In the genomic region with DNA sequence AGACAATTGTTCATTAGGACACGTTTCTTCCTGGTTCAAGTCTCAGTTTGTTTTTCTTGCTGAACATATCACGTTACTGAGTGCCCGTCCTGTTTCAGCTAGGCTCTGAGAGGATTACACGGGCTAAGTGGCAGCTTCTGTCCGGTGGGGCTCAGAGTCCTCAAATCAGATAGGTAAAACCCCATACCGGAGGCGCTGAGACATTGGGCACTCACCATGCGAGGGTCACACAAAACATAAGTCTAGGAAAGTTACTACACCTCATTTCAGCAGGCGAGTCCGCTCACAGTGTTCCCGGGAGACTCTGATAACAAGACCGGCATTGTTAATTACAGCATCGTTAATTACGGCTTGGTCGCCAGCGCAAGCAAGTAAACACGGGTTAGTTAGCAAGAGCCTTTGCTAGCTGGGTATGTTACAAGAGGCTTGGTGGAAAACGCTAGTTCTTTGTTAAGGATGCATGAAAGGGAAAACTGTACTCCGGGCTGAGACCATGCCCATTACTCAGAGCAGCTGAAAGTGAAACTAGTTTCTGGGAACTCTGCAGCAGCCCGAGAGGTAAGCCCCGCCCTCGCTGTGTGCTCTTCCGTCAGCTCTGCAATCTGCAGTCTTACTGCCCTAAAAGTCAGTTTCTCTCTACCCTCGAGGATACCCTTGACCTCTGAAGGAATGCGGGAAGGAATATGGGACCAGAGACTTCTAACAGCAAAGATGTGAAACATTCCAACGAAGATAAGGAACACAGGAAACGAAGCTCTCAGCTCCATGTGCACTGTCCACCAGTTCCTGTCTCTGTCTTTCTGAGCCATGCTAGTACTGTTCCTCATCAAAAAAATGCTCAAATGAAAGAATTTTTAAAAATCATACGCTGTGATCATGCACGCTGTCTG, we compare ENCODE assay signal across 8 mouse cellular contexts. TPM values are rescaled to one million over a fixed set of nuclear protein-coding genes. Genes with fewer than 3 reads are reported as not detected.
DNase-seq lines count a peak whose midpoint lies in the region; ATAC-seq lines count a peak whose summit lies in the region.

No protein-coding gene starts in this region.

- H3K36me3 ChIP-seq in megakaryocyte, embryonic 14.5 days (replicated peaks; ENCODE audit: low read length) = no peaks in the 10 kb centered on the region

- no peaks in the 10 kb centered on the region for H3K9me3 ChIP-seq in megakaryocyte, embryonic 14.5 days

- H3K4me1 ChIP-seq in megakaryocyte, embryonic 14.5 days = peaks cover 22% of the 10 kb centered on the region

- peak; percentile 89 for ATAC-seq in common myeloid progenitor, adult 5-6 weeks (replicated peaks; ENCODE audit: low read depth, poor library complexity, severe bottlenecking)

- peak; percentile 91 for DNase-seq in ZHBTc4 (ENCODE audit: low read depth, low spot score)
- peak; percentile 22 to 36 for DNase-seq in gastrocnemius, adult 8-10 months (ENCODE audit: low spot score in 2 of 2)
- DNase-seq in hindlimb bud, embryonic 11.5 days (ENCODE audit: extremely low spot score, low read depth, low spot score) = peak; percentile 60
- DNase-seq in left cerebral cortex, adult 8-10 months (ENCODE audit: low spot score in 2 of 2) = peak; percentile 10 to 45
- peak; percentile 32 to 67 for DNase-seq in right cerebral cortex, adult 2 months (ENCODE audit: low spot score in 2 of 2)
- DNase-seq in urinary bladder, postnatal 25 days (ENCODE audit: low spot score) = peak; percentile 48

- no peaks in the 10 kb centered on the region for H3K27me3 ChIP-seq in megakaryocyte, embryonic 14.5 days (replicated peaks)

- peak overlapping the region; percentile 94 for H3K4me3 ChIP-seq in megakaryocyte, embryonic 14.5 days (replicated peaks)

RNA-seq across cellular contexts. Expression of a gene that starts 21.9 kb away (rescaled TPM):
- total RNA-seq in common myeloid progenitor, adult 5-6 weeks (2017) = 91.0 and 107 TPM in 2 replicates
- 10 to 100 TPM; 18.7 to 26.3 (median 20.5) TPM for total RNA-seq in gastrocnemius, adult 8-10 months (2022)
- total RNA-seq in left cerebral cortex, adult 8-10 months (2022) = 10 to 100 TPM; 53.3 to 63.1 (median 59.0) TPM
- 11.7 and 17.5 TPM in 2 replicates for polyA plus RNA-seq in megakaryocyte, embryonic 14.5 days (2012; ENCODE audit: insufficient read depth, low replicate concordance)

RNA-seq across cellular contexts. Expression of a gene that starts 22.2 kb away (rescaled TPM):
- 26.7 and 28.8 TPM in 2 replicates for total RNA-seq in common myeloid progenitor, adult 5-6 weeks (2017)
- total RNA-seq in gastrocnemius, adult 8-10 months (2022) = 10 to 100 TPM; 12.1 to 13.0 (median 12.5) TPM
- total RNA-seq in left cerebral cortex, adult 8-10 months (2022) = 10 to 100 TPM; 16.9 to 20.5 (median 18.3) TPM
- polyA plus RNA-seq in megakaryocyte, embryonic 14.5 days (2012; ENCODE audit: insufficient read depth, low replicate concordance) = 0.13 and 0.51 TPM in 2 replicates

Comparison
In these comparisons a context has a peak if more than half of its experiments do, and no peak if none do; other contexts are left out.
1. Peak in every context shown above with its lines: DNase-seq, ATAC-seq and H3K4me3 ChIP-seq.
2. DNase-seq: peak in every context shown above with its lines; median percentile 91 in ZHBTc4; 60 in hindlimb bud, embryonic 11.5 days; 50 in right cerebral cortex, adult 2 months; 48 in urinary bladder, postnatal 25 days; 29 in gastrocnemius, adult 8-10 months; 28 in left cerebral cortex, adult 8-10 months.